Mouse (Mus musculus): ENCODE data around the gene Trak1.

GRCm38 (mm10) chr9:121394882-121395281 is 97.6 kb downstream of the Trak1 start:
- no peak for TF ChIP-seq CTCF (IDR thresholded peaks at IDR 0.05; ENCODE audit: extremely low read depth, insufficient read depth, insufficient read length, insufficient replicate concordance)
- no peak for TF ChIP-seq POLR2A (IDR thresholded peaks at IDR 0.05; ENCODE audit: low read depth, low read length)
